Mouse (Mus musculus) liver, embryonic 11.5 days (tissue): ENCODE measurements around the gene Pla2g6. TPM values are rescaled to one million over a fixed set of nuclear protein-coding genes. Genes with fewer than 3 reads are reported as not detected.

Source experiments
- ATAC-seq: fragments of 200-750 bp; cut with Nextera tagmentation; replicated peaks from 2 replicates; pipeline ENCODE4 v1.8.0; 2017; ENCODE audit warnings: moderate number of reproducible peaks, mild to moderate bottlenecking, moderate TSS enrichment, moderate library complexity; ENCODE audit not compliant: low FRiP score
- DNase-seq: peaks from one replicate; pipeline ENCODE4 v3.0.0-alpha.2; 2017; ENCODE audit warnings: low spot score
- H3K27ac ChIP-seq: fragments of 300-500 bp; sonication (generic); 2 replicates; pipeline ENCODE4 v1.5.1; 2014; ENCODE audit warnings: mild to moderate bottlenecking, low read depth, low read length, control low read depth
- H3K27me3 ChIP-seq: fragments of 300-500 bp; sonication (generic); replicated peaks from 2 replicates; pipeline ENCODE4 v1.6.1; 2014; ENCODE audit warnings: low read length, mixed read lengths; ENCODE audit not compliant: control insufficient read depth, insufficient read depth
- H3K36me3 ChIP-seq: fragments of 300-500 bp; sonication (generic); 2 replicates; pipeline ENCODE4 v1.6.1; 2014; ENCODE audit warnings: mild to moderate bottlenecking, low read length, moderate library complexity, mixed read lengths; ENCODE audit not compliant: control insufficient read depth, insufficient read depth
- H3K4me1 ChIP-seq: fragments of 300-500 bp; sonication (generic); replicated peaks from 2 replicates; pipeline ENCODE4 v1.6.1; 2014; ENCODE audit warnings: low read length, mixed read lengths; ENCODE audit not compliant: control insufficient read depth, insufficient read depth
- H3K4me2 ChIP-seq: fragments of 300-500 bp; sonication (generic); 2 replicates; pipeline ENCODE4 v1.6.1; 2014; ENCODE audit warnings: mild to moderate bottlenecking, control low read depth, moderate library complexity
- H3K4me3 ChIP-seq: fragments of 300-500 bp; sonication (generic); 2 replicates; pipeline ENCODE4 v1.5.1; 2014; ENCODE audit warnings: low read depth, low read length, control low read depth
- H3K9ac ChIP-seq: fragments of 300-500 bp; sonication (generic); 2 replicates; pipeline ENCODE4 v1.6.1; 2014; ENCODE audit warnings: low read depth, low read length, control low read depth
- H3K9me3 ChIP-seq: fragments of 300-500 bp; sonication (generic); 2 replicates; pipeline ENCODE4 v1.6.1; 2016; ENCODE audit warnings: low read length, inconsistent platforms, mixed read lengths; ENCODE audit not compliant: control insufficient read depth
- WGBS: fragments of 180-500 bp; shearing (Covaris S2); extraction: QIAGEN DNeasy Blood & Tissue Kit; methylation state at CpG from one replicate; pipeline ENCODE4 v1.1.7; 2014; 5-methylcytosine and 5-hydroxymethylcytosine counted together
- polyA plus RNA-seq: library from polyadenylated mRNA; unstranded; fragments of >200 nt; fragmentation: Nextera tagmentation; extraction: Ambion mirVana; gene quantifications from 2 replicates; pipeline ENCODE4 v1.2.1, GENCODE M21; 2014

The Pla2g6 gene
- polyA plus RNA-seq, 1 experiment from 2014 or later: 27.7 TPM

- Histone ChIP-seq H3K4me3 (no peak overlapping the region), H3K9me3 (no peaks in the 10 kb centered on the region), H3K4me1 (peaks cover 35% of the 10 kb centered on the region), H3K27me3 (no peaks in the 10 kb centered on the region), H3K4me2 (no peak overlapping the region), H3K27ac (no peak overlapping the region), H3K36me3 (no peaks in the 10 kb centered on the region), H3K9ac (no peak overlapping the region)
- 47% methylated on average over 4 of the region's 4 CpGs for WGBS
- DNase-seq: no peak
- ATAC-seq: no peak
These were observed 26.4 kb upstream of the Pla2g6 start for GRCm38 (mm10) chr15:79354619-79355018.

- H3K36me3 ChIP-seq: no peaks in the 10 kb centered on the region
- DNase-seq (no peak), ATAC-seq (no peak)
- H3K4me2 ChIP-seq: no peak overlapping the region
- H3K27me3 ChIP-seq: no peaks in the 10 kb centered on the region
- peaks cover 42% of the 10 kb centered on the region for H3K4me1 ChIP-seq
- no peak overlapping the region for H3K4me3 ChIP-seq
- 82% methylated on average over 5 of the region's 5 CpGs for WGBS
- H3K9me3 ChIP-seq: no peaks in the 10 kb centered on the region
- no peak overlapping the region for H3K27ac ChIP-seq
- no peak overlapping the region for H3K9ac ChIP-seq
These were observed 25.6 kb upstream of the Pla2g6 start for GRCm38 (mm10) chr15:79353690-79354305.

GRCm38 (mm10) chr15:79352479-79352878, 24.3 kb upstream of the Pla2g6 start:
- no peak for DNase-seq
- WGBS: 88% methylated on average over 6 of the region's 6 CpGs

GRCm38 (mm10) chr15:79351331-79351767, 23.2 kb upstream of the Pla2g6 start:
- peak overlapping the region; percentile 30; the same call in 1 of the 2 replicates for H3K9ac ChIP-seq
- 33% methylated on average over 15 of the region's 15 CpGs for WGBS
- H3K9me3 ChIP-seq: no peaks in the 10 kb centered on the region
- no peak overlapping the region for H3K4me3 ChIP-seq
- peaks cover 31% of the 10 kb centered on the region for H3K4me1 ChIP-seq
- H3K27ac ChIP-seq: no peak overlapping the region
- no peaks in the 10 kb centered on the region for H3K36me3 ChIP-seq
- DNase-seq (no peak), ATAC-seq (no peak)
- no peaks in the 10 kb centered on the region for H3K27me3 ChIP-seq
- peak overlapping the region; percentile 3; the same call in 1 of the 2 replicates for H3K4me2 ChIP-seq

More at GRCm38 (mm10) chr15:79352479-79352878, 24.3 kb upstream of the Pla2g6 start:
- Histone ChIP-seq H3K4me1 (peaks cover 39% of the 10 kb centered on the region), H3K9me3 (no peaks in the 10 kb centered on the region), H3K36me3 (no peaks in the 10 kb centered on the region), H3K4me2 (no peak overlapping the region), H3K27ac (no peak overlapping the region), H3K9ac (no peak overlapping the region), H3K27me3 (no peaks in the 10 kb centered on the region), H3K4me3 (no peak overlapping the region)
- no peak for ATAC-seq

- Histone ChIP-seq H3K4me2 (no peak overlapping the region), H3K9ac (peak overlapping the region; percentile 30; the same call in 1 of the 2 replicates)
These were observed 22.7 kb upstream of the Pla2g6 start for GRCm38 (mm10) chr15:79350866-79351265.

GRCm38 (mm10) chr15:79348651-79349050, 20.5 kb upstream of the Pla2g6 start:
- no peak overlapping the region for H3K27ac ChIP-seq
- H3K9me3 ChIP-seq: no peaks in the 10 kb centered on the region
- no peaks in the 10 kb centered on the region for H3K27me3 ChIP-seq
- DNase-seq (no peak), ATAC-seq (no peak)
- H3K36me3 ChIP-seq: no peaks in the 10 kb centered on the region
- WGBS: 70% methylated on average over 8 of the region's 8 CpGs
- H3K4me3 ChIP-seq: peak overlapping the region; percentile 81
- H3K9ac ChIP-seq: peak overlapping the region; percentile 80
- peak overlapping the region; percentile 92 for H3K4me2 ChIP-seq
- H3K4me1 ChIP-seq: peaks cover 30% of the 10 kb centered on the region

More at GRCm38 (mm10) chr15:79350866-79351265, 22.7 kb upstream of the Pla2g6 start:
- H3K36me3 ChIP-seq: no peaks in the 10 kb centered on the region
- H3K4me1 ChIP-seq: peaks cover 30% of the 10 kb centered on the region
- ATAC-seq: no peak
- H3K27me3 ChIP-seq: no peaks in the 10 kb centered on the region
- H3K27ac ChIP-seq: no peak overlapping the region
- no peak overlapping the region for H3K4me3 ChIP-seq
- 83% methylated on average over 4 of the region's 4 CpGs for WGBS
- H3K9me3 ChIP-seq: no peaks in the 10 kb centered on the region
- DNase-seq: no peak

DNA sequence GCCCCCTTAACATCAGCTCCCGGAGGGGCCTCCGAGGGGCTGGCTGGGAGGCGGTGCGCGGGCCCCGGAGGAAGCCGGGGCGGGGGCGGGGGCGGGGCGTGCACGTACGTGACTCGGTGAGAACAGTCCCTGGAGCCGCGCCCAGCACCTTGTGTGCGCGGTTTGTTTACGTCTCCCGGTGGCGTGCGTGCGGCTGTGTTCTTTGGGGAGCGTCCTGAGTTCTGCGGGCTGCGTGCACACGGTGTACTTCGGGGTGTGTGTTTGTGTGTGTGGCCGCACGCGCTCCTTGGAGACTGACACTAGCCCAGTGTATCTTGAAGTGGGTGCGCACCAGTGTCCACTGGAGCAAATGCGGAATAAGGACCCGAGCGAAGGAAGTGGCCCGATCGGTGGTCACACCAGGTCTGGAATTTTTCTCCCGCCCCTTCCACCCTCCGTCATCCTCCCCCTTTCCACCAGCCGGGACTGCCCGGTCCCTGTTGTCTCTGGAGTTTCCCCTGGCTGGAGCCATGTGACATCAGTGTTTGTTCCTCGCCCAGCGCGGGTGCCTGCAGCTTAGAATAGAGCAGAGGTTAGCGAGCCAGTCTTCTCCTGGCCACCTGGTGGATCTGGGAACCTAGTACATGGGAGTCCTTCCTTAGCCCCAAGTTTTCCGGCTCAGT, 19.8 kb upstream of the Pla2g6 start:
- DNase-seq (peak; percentile 75), ATAC-seq (peak; percentile 87)
- Histone ChIP-seq H3K4me1 (peaks cover 30% of the 10 kb centered on the region), H3K27me3 (no peaks in the 10 kb centered on the region), H3K9ac (peak overlapping the region; percentile 80), H3K27ac (peak overlapping the region; percentile 93), H3K4me3 (peak overlapping the region; percentile 81), H3K36me3 (no peaks in the 10 kb centered on the region), H3K4me2 (peak overlapping the region; percentile 92), H3K9me3 (no peaks in the 10 kb centered on the region)
- WGBS: under 1% methylated on average over 46 of the region's 46 CpGs

GRCm38 (mm10) chr15:79347165-79347844, 19.1 kb upstream of the Pla2g6 start:
- Histone ChIP-seq H3K36me3 (no peaks in the 10 kb centered on the region), H3K4me3 (peak overlapping the region; percentile 81), H3K9ac (peak overlapping the region; percentile 80), H3K27ac (peak overlapping the region; percentile 93), H3K27me3 (no peaks in the 10 kb centered on the region), H3K9me3 (no peaks in the 10 kb centered on the region), H3K4me2 (peak overlapping the region; percentile 92), H3K4me1 (peaks cover 30% of the 10 kb centered on the region)
- WGBS: under 1% methylated on average over 61 of the region's 61 CpGs
- DNase-seq: peak; percentile 93
- peak; percentile 88 for ATAC-seq
